Mouse (Mus musculus): Measurements from ENCODE around the gene Ccdc85c. TPM values are rescaled to one million over a fixed set of nuclear protein-coding genes. Genes with fewer than 3 reads are reported as not detected.

Ccdc85c gene
- total RNA-seq, 2 experiments from 2014 or later: 0.38 TPM; not detected in 1

- ATAC-seq (replicated peaks; ENCODE audit: low FRiP score, poor library complexity, severe bottlenecking): no peak
Measured at GRCm38 (mm10) chr12:108198447-108198846, 76.8 kb downstream of the Ccdc85c start.

GRCm38 (mm10) chr12:108195761-108196160, 79.5 kb downstream of the Ccdc85c start:
- no peak for ATAC-seq (replicated peaks; ENCODE audit: low FRiP score, poor library complexity, severe bottlenecking)

- no peak for ATAC-seq (replicated peaks; ENCODE audit: low FRiP score, poor library complexity, severe bottlenecking)
Measured at GRCm38 (mm10) chr12:108193878-108194277, 81.3 kb downstream of the Ccdc85c start.

DNA sequence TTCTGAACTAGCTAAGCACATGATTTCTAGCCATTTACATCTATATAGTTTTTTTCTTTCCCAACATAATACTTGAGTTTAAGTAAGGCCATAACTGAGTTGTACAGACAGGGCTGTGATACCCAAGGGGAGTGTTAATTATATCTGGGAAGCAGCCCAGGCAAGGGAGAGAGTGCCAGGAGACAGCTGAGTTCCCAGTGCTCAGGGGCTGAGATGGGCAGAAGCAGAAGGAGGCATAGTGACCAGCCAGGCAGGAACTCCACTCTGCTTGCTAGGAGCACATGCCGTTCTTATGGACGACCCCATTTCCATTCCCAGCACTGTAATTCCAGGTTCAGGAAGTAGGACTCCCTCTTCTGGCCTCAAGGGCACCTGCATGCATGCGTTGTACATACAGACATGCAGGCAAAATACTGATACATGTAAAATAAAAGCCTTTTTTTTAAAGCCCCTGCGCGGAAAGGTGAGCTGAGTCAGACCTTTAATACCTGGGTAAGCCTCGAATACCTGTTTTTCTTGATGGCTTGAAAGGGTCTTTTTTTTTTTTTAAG, 87.6 kb downstream of the Ccdc85c start:
- no peak for ATAC-seq (replicated peaks; ENCODE audit: low FRiP score, poor library complexity, severe bottlenecking)

- ATAC-seq (replicated peaks; ENCODE audit: low FRiP score, poor library complexity, severe bottlenecking): no peak
Measured at GRCm38 (mm10) chr12:108181716-108182115, 93.5 kb downstream of the Ccdc85c start.

- peak; percentile 92 for ATAC-seq (replicated peaks; ENCODE audit: low FRiP score, poor library complexity, severe bottlenecking)
Measured at GRCm38 (mm10) chr12:108179321-108180266, 95.6 kb downstream of the Ccdc85c start, which contains the start of gene Ccnk. Gene Ccnk (plus strand): TSS chr12:108179579.

DNA sequence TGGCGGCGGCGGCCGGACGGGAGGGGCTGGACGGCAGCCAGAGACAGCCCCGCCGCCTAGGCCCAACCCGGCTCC, 96.1 kb downstream of the Ccdc85c start, which contains the start of gene Setd3:
Gene Setd3, minus strand, starts transcription at position 69 of the 75 bp plus-strand sequence.
- ATAC-seq (replicated peaks; ENCODE audit: low FRiP score, poor library complexity, severe bottlenecking): no peak

DNA sequence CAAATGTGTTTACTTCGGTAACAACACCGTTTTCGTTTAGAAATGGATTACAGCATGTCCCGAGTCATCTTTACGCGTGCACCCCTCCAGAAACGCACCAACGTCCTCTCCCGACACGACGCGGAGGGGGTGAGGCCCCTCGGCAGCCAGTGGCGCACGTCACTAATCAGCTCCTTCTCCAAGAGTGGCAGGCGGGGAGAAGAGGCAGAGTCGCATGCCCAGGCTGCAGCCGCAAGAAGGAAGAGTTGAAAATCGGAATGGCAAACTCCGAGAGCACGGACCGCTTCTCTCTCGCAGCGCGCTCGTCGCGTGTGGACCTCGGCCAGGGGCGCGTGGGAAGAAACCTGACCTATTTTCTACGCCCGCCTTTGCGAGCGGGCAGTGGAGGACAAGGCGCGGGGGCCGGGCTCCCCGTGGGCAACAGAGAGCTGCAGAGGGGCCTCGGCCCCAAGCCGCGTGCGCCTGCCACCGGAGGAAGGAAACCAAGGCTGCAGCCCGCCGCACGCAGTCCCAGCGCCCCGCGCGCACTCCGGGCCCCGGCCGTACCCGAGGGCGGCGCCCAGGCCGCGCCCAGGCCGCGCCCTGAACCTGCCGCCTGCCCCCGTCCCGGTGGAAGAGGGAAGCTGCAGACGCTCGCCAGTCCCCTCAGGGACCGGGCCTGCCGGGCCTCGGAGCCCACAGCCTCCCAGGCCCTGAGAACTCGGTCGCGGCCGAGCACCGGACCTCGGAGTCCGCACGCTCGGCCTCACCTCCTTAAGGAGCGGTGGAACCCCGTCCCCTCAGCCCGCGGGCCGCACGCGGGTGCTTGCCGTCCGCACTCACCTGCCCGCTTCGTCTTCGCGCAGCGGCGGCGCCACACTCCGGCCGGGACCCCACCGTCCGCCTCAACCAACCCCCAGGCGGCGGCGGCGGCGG, 96.6 kb downstream of the Ccdc85c start:
- peak; percentile 39 for ATAC-seq (replicated peaks; ENCODE audit: low FRiP score, poor library complexity, severe bottlenecking)

DNA sequence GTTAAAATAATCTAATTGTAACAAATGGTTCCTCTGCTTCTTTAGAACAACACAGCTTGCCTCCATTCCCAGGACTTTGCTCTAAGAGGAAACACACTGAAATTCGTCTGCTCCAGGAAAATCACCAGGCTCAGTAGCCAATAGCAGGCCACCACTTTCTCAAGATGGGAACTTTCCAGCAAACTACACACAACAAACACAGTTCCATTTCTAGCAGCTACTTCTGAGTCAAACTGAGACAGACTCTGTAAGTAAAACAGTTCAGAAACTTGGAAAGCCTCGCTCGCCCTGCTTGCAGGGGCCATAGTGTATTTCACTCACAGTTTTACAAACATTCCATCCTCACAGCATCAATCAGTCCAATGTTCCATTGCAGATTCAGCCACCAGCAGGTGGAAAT, 98.9 kb downstream of the Ccdc85c start:
- ATAC-seq (replicated peaks; ENCODE audit: low FRiP score, poor library complexity, severe bottlenecking): no peak

DNA sequence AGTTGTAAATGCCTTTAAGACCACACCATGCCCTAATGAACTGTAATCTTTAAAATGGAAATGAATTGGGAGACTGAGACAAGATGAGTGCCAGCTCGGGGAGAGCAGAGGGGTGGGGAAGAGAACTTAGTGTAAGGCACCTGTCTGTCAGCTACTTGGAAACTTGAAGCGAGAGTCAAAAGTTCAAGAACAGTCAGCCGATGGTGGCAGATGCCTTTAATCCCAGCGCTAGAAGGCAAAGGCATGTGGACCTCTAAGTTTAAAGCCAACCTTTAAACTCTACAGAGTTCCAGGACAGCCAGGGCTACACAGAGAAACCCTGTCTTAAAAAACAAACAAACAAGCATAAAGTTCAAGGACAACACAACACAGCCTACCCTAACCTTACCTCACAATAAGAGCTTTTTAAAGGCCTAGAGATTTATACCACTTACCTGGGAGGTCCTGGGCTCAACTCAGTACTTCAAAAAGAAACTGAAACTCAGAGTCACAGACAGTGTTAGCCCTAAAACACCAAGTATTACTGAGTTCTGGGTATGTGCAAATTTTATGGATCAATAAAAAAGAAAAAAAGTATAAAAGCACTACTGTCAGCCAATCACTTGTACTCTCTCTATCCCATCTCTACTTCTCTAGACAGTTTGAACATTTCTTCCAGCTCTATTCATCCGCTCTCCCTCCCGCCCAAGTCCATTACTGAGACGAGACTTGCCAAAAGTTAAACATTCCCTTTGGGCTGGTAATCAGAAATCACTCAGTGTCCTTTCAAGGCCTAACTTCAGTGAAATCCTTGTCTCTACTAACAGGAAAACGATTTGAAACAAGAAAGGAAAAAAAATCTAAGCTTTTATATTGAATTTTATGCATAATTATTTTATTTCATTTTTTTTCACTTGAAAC, 100.4 kb downstream of the Ccdc85c start:
- no peak for ATAC-seq (replicated peaks; ENCODE audit: low FRiP score, poor library complexity, severe bottlenecking)

DNA sequence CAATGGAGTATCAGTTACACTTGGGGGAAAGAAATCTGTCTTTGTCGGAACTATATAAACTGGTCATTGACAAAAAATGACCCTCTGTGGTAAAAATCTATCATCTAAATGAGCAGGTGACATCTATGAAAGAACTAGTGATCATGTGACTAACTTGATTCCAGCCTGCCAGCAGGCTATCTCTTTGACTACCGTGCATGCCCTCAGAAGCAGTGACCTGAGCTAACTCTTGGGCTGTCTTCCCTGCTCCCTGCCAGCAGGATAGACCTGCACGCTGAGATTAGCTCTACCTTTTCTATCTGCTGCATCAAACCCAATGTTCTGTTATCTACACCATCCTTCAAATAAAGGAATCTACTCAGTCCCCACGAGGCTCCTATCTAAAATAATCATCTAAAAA, 102.6 kb downstream of the Ccdc85c start:
- ATAC-seq (replicated peaks; ENCODE audit: low FRiP score, poor library complexity, severe bottlenecking): no peak

GRCm38 (mm10) chr12:108171336-108171735, 103.9 kb downstream of the Ccdc85c start:
- no peak for ATAC-seq (replicated peaks; ENCODE audit: low FRiP score, poor library complexity, severe bottlenecking)

GRCm38 (mm10) chr12:108170467-108170866, 104.8 kb downstream of the Ccdc85c start:
- ATAC-seq (replicated peaks; ENCODE audit: low FRiP score, poor library complexity, severe bottlenecking): no peak

GRCm38 (mm10) chr12:108168909-108169308, 106.3 kb downstream of the Ccdc85c start:
- ATAC-seq (replicated peaks; ENCODE audit: low FRiP score, poor library complexity, severe bottlenecking): no peak

DNA sequence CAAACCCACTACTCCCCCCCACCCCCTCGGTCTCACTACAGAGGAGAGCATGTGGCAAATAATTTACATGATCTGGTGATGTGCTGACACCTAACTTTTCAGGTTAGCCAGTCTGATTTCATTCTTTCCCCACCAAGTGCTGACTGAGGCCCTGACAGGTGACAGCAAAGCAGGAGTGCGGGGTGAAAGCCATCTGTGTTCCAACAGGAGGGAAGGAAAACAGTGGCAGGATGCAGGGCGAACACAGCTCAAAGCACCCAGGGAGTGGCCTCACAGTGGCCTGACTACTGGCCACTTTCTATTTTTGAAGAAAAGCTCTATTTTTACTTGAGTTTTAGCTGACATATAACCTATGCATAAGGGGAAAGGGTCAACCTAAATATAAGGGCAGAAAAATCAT, 111.5 kb downstream of the Ccdc85c start:
- no peak for ATAC-seq (replicated peaks; ENCODE audit: low FRiP score, poor library complexity, severe bottlenecking)

GRCm38 (mm10) chr12:108162036-108162435, 113.2 kb downstream of the Ccdc85c start:
- no peak for ATAC-seq (replicated peaks; ENCODE audit: low FRiP score, poor library complexity, severe bottlenecking)

GRCm38 (mm10) chr12:108159863-108160262, 115.4 kb downstream of the Ccdc85c start:
- no peak for ATAC-seq (replicated peaks; ENCODE audit: low FRiP score, poor library complexity, severe bottlenecking)

Data from erythroblast, adult 5-6 weeks (primary cell).